Mouse (Mus musculus): ENCODE results near the gene Sh2b2. TPM values are rescaled to one million over a fixed set of nuclear protein-coding genes. Genes with fewer than 3 reads are reported as not detected.

The Sh2b2 gene
- polyA plus RNA-seq, 1 experiment from 2014 or later = 17.3 TPM

DNA sequence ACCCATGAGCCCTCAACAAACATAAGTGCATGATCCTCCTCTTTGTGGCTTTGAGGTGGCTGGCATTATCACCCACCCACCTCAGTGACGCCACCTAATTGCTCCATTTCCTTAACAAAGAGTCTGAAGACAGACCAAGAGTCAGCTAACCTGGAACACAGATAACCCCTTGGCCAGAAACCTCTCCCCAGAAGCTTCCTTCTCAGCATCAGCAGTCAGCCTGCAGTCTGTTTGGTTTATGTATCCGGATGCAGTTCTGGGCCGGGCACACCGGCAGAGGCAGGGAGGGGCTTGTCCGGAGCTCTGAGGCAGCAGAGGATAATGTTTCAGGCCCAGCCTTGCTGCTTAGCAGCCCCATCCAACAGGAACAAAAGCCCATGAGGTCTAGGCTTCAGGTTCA, 66.8 kb downstream of the Sh2b2 start:
- Histone ChIP-seq H3K4me1 (ENCODE audit: control insufficient read depth, insufficient read depth, low read length) (no peaks in the 10 kb centered on the region), H3K27me3 (ENCODE audit: control insufficient read depth, insufficient read depth, low read length) (no peaks in the 10 kb centered on the region), H3K4me3 (ENCODE audit: low read depth, low read length) (no peak overlapping the region), H3K27ac (ENCODE audit: low read depth, low read length) (no peak overlapping the region), H3K9me3 (ENCODE audit: control insufficient read depth, low read length) (no peaks in the 10 kb centered on the region), H3K4me2 (ENCODE audit: low read depth) (no peak overlapping the region), H3K36me3 (ENCODE audit: control insufficient read depth, insufficient read depth, low read length) (peaks cover 14% of the 10 kb centered on the region), H3K9ac (ENCODE audit: low read length) (no peak overlapping the region)
- DNase-seq (ENCODE audit: low spot score) = no peak
- 72% methylated on average over 5 of the region's 5 CpGs for WGBS
- no peak for ATAC-seq (ENCODE audit: insufficient read depth, low FRiP score, low TSS enrichment)

DNA sequence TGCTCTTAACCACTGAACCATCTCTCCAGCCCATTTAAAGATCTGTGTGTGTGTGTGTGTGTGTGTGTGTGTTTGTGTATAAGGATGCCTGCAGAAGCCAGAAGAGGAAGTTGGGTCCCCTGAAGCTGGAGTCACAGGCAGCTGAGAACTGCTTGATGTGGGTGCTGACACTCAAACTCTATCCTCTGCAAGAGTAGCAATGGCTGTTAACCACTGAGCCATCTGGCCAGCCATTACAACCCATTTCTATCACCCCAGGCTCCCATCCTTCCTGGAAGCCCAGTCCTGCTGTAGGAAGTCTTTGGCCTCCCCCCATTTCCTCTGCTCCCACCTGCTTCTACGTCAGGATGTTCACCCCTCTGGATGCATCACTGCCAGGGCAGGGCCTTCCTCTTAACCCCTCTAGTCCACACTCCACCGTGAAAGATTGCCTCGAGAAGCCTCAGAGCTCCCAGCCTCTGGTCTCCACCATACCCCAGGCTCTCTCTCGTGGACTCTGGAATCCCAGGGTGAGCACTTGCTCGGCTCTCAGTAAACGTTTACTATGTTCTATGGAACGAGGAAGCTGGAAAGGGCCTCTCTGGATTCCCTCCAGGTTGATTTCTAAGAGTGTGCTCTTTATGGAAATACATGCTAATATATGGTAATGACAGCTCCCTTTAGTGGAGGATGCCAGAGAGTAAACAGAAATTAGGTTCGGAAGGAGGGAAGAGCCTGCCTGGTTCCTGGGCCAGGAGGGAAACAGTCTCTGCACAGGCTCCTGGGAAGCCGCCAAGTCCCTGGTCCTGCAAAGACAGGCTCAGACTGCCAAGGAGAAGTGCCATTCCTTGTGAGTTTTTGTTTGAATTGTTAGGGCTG, 72.5 kb downstream of the Sh2b2 start:
- Histone ChIP-seq H3K27me3 (ENCODE audit: control insufficient read depth, insufficient read depth, low read length) (no peaks in the 10 kb centered on the region), H3K27ac (ENCODE audit: low read depth, low read length) (no peak overlapping the region), H3K9ac (ENCODE audit: low read length) (no peak overlapping the region; the same call in 1 of the 2 replicates), H3K4me2 (ENCODE audit: low read depth) (no peak overlapping the region), H3K4me3 (ENCODE audit: low read depth, low read length) (no peak overlapping the region), H3K4me1 (ENCODE audit: control insufficient read depth, insufficient read depth, low read length) (peaks cover 8% of the 10 kb centered on the region; the same call in 1 of the 2 replicates), H3K9me3 (ENCODE audit: control insufficient read depth, low read length) (no peaks in the 10 kb centered on the region), H3K36me3 (ENCODE audit: control insufficient read depth, insufficient read depth, low read length) (no peaks in the 10 kb centered on the region; the same call in 1 of the 2 replicates)
- 59% methylated on average over 9 of the region's 9 CpGs for WGBS
- no peak for ATAC-seq (ENCODE audit: insufficient read depth, low FRiP score, low TSS enrichment)
- DNase-seq (ENCODE audit: low spot score) = no peak

DNA sequence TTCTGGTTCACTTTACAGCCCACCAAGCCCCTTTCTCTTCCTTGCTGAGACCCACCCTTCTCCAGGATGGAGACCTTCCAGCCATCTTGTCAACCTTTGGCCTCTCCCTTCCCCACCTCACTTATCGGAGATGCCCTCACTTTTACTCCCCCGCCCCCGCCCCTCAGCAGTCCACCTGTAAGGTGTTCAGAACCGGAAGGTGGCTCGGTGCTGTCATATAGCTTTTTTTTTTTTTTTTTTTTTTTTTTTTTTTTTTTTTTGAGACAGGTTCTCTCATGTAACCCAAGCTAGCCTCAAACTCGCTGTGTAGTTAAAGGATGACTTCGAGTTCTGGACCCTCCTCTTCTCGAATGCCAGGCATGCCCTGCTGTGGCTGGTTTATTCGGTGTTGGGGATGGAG, 73.4 kb downstream of the Sh2b2 start:
- H3K4me1 ChIP-seq (ENCODE audit: control insufficient read depth, insufficient read depth, low read length) = peaks cover 8% of the 10 kb centered on the region; the same call in 1 of the 2 replicates
- no peak overlapping the region for H3K27ac ChIP-seq (ENCODE audit: low read depth, low read length)
- no peak for DNase-seq (ENCODE audit: low spot score)
- no peak for ATAC-seq (ENCODE audit: insufficient read depth, low FRiP score, low TSS enrichment)
- no peak overlapping the region for H3K4me2 ChIP-seq (ENCODE audit: low read depth)
- no peak overlapping the region for H3K9ac ChIP-seq (ENCODE audit: low read length)
- no peaks in the 10 kb centered on the region; the same call in 1 of the 2 replicates for H3K36me3 ChIP-seq (ENCODE audit: control insufficient read depth, insufficient read depth, low read length)
- no peaks in the 10 kb centered on the region for H3K27me3 ChIP-seq (ENCODE audit: control insufficient read depth, insufficient read depth, low read length)
- 85% methylated on average over 9 of the region's 9 CpGs for WGBS
- H3K9me3 ChIP-seq (ENCODE audit: control insufficient read depth, low read length) = no peaks in the 10 kb centered on the region
- no peak overlapping the region for H3K4me3 ChIP-seq (ENCODE audit: low read depth, low read length)

DNA sequence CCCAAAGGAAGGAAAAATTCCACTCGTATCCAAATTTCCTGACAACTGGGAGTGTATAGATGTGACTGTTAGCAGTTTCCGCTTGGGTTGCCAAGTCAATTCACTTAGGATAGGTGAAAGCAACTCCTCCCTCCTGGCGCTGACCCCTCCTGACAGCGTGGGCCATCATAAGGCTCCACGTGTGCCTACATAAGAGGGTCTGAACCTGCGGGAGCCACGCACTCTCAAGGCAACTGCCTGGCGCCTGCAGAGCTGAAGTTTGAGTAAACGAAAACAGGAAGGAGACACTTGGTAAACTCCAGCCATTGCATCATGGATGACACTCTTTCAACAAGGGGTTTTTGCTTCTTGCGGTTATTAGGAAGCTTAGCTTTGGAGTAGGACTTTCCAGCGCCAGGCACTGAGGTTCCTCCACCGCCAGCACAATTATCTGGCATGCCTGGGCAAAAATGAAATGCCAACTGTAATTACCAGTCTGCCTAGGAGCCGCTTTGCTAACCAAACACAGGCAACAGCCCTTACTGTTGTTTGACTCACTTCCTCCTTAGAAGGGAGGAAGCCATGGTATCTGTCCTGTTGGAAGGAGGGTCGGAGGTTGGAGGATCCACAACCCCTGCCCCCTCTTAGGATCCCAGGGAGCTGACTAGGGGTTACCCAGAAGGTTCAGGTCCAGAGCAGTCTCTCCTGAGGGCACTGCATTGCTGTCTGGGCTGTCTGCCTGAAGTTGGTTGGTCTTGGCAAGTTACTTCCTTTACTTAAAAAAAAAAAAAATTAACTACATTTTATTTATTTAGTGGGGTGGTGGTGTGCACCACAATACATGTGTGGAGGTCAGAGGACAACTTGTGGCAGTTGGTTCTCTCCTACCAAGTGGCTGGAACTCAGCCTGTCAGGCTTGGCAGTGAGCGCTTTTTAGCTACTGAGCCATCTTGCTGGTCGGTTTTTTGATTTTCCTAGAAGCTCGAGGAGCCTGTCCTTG, 74.7 kb downstream of the Sh2b2 start:
- peak overlapping the region; percentile 63; the same call in 1 of the 2 replicates for H3K9ac ChIP-seq (ENCODE audit: low read length)
- peaks cover 8% of the 10 kb centered on the region; the same call in 1 of the 2 replicates for H3K4me1 ChIP-seq (ENCODE audit: control insufficient read depth, insufficient read depth, low read length)
- no peak overlapping the region for H3K27ac ChIP-seq (ENCODE audit: low read depth, low read length)
- no peaks in the 10 kb centered on the region for H3K27me3 ChIP-seq (ENCODE audit: control insufficient read depth, insufficient read depth, low read length)
- H3K9me3 ChIP-seq (ENCODE audit: control insufficient read depth, low read length) = no peaks in the 10 kb centered on the region
- peak overlapping the region; percentile 53; the same call in 1 of the 2 replicates for H3K4me3 ChIP-seq (ENCODE audit: low read depth, low read length)
- 42% methylated on average over 17 of the region's 17 CpGs for WGBS
- no peaks in the 10 kb centered on the region for H3K36me3 ChIP-seq (ENCODE audit: control insufficient read depth, insufficient read depth, low read length)
- ATAC-seq (ENCODE audit: insufficient read depth, low FRiP score, low TSS enrichment) (no peak), DNase-seq (ENCODE audit: low spot score) (no peak)
- H3K4me2 ChIP-seq (ENCODE audit: low read depth) = peak overlapping the region; percentile 90

DNA sequence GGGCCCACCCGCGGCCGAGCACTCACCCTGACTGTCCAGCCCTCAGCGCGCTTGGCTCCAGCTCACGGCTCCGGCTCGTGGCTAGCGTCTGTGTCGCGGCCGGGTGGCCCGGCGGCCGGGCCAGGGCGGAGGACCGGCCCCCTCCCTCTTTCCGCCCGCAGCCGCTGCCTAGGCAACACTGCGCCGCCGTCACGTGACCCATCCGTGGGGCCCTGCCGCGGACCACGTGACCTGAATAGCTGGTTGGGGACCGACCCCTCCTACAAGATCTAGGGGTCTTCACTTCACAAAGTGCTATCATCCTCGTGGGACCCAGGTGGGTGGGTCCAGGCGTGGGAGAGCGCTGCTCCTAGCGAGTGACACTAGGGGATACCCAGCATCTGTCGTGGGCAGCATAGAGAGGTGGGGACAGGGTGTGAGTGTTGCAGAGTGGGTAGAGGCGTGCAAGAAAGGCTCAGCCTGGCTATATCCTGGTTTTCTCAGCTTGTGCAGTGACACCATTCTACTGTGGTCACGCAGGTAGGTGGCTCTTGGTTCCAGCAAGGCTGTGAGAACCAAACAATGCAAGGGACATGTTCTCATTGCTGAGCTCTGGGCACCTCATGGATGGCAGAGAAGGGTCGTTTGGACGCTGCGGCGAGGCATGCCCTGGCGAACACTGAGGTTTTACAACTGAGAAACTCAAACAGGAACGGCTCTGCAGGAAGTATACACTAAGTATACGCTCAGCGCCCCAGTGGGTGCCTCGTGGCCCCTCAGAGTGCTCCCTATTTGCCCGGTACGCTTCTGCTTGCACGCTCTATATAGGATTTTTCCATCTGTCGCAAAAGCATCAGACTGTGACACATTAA, 75.6 kb downstream of the Sh2b2 start, which contains the start of gene Orai2:
TSS of gene Orai2 (minus strand) at position 202 of the 851 bp plus-strand sequence.
- WGBS = 8% methylated on average over 42 of the region's 49 CpGs
- peak within 1 kb of the TSS; percentile 53 for H3K4me3 ChIP-seq (ENCODE audit: low read depth, low read length)
- peak within 1 kb of the TSS; percentile 90 for H3K4me2 ChIP-seq (ENCODE audit: low read depth)
- H3K27me3 ChIP-seq (ENCODE audit: control insufficient read depth, insufficient read depth, low read length) = no peaks in the 10 kb centered on the region
- ATAC-seq (ENCODE audit: insufficient read depth, low FRiP score, low TSS enrichment) (peak; percentile 88), DNase-seq (ENCODE audit: low spot score) (peak; percentile 87)
- peak within 1 kb of the TSS; percentile 27; the same call in 1 of the 2 replicates for H3K27ac ChIP-seq (ENCODE audit: low read depth, low read length)
- H3K36me3 ChIP-seq (ENCODE audit: control insufficient read depth, insufficient read depth, low read length) = no peaks in the 10 kb centered on the region
- H3K4me1 ChIP-seq (ENCODE audit: control insufficient read depth, insufficient read depth, low read length) = peaks cover 8% of the 10 kb centered on the region; the same call in 1 of the 2 replicates
- H3K9me3 ChIP-seq (ENCODE audit: control insufficient read depth, low read length) = no peaks in the 10 kb centered on the region
- H3K9ac ChIP-seq (ENCODE audit: low read length) = peak within 1 kb of the TSS; percentile 63

DNA sequence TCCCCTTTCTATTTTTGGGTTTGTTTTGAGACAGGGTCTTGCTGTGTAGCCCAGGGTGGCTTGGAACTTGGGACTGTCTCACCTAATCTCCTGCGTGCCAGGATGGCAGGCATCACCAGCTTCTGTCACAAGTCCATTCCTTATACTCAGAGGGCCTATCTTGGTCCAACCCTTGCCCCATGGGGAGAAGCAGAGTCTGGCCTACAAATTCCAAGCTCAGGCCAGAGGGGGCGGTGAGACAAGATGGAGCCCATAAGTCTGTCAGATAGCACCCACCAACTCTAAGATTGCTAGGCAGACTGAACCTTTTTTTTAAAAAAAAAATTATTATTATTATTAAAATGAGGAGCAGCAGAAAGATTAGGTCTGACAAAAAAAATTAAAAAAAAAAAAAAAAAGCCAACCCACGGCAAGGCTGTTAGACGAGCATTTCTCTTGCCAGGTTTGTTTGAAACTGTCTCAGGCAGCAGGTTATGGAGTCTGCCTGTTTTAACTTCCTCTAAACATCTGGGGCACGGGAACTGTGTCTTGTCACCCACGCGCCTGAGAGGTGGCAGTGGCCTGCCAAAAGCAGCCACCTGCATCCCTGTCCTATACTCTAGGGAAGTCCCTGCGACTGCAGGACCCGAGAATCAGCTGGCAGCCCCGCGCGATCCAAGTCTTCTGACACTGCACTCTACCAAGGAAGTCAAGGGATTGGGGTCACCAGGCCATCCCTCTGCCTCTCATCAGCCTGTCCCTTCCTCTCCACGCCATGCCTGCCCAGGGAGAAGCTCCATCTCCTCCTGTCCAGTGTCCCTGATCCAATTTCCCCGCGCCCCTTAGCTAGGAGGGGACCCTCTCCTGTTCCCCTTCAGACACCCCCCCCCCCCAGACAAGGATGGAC, 76.5 kb downstream of the Sh2b2 start:
- 18% methylated on average over 15 of the region's 15 CpGs for WGBS
- Histone ChIP-seq H3K4me3 (ENCODE audit: low read depth, low read length) (peak overlapping the region; percentile 53), H3K4me2 (ENCODE audit: low read depth) (peak overlapping the region; percentile 90), H3K36me3 (ENCODE audit: control insufficient read depth, insufficient read depth, low read length) (no peaks in the 10 kb centered on the region), H3K27me3 (ENCODE audit: control insufficient read depth, insufficient read depth, low read length) (no peaks in the 10 kb centered on the region), H3K4me1 (ENCODE audit: control insufficient read depth, insufficient read depth, low read length) (peaks cover 8% of the 10 kb centered on the region; the same call in 1 of the 2 replicates), H3K9me3 (ENCODE audit: control insufficient read depth, low read length) (no peaks in the 10 kb centered on the region), H3K9ac (ENCODE audit: low read length) (peak overlapping the region; percentile 63), H3K27ac (ENCODE audit: low read depth, low read length) (peak overlapping the region; percentile 27; the same call in 1 of the 2 replicates)
- DNase-seq (ENCODE audit: low spot score) = peak; percentile 58
- ATAC-seq (ENCODE audit: insufficient read depth, low FRiP score, low TSS enrichment) = peak; percentile 67

Measured in neural tube, embryonic 11.5 days (tissue).